Mouse (Mus musculus): ENCODE measurements around the gene Sox6.
"Not testable (repeated sequence)": the region's sequence is repeated elsewhere in the genome, so short reads cannot be mapped to it uniquely, and the experiment has no call there.

Gene Sox6

DNA sequence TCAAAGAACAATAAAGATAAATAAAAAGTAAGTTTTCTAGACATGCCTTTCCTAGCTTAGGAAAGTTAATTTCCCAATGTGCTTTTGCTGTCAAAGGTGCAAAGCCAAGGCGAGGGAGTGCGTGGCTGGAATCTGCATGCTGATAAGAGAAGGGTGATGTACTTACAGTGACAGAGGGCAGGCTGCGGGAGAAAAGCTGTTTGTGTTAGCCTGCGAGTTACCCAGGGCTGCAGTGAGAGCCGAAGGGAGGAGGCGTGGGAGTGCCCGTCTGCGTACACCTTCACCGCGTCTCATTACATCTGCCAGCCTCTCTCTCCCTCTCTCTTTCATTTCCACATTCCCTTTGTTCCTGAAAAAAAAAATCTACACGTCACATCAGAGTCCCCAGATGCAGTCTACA lies at the start of gene Sox6:
Gene Sox6 (minus strand): TSS at position 286 of the 400 bp plus-strand sequence.
- DNase-seq (ENCODE audit: low spot score in 2 of 2), result no peak

DNA sequence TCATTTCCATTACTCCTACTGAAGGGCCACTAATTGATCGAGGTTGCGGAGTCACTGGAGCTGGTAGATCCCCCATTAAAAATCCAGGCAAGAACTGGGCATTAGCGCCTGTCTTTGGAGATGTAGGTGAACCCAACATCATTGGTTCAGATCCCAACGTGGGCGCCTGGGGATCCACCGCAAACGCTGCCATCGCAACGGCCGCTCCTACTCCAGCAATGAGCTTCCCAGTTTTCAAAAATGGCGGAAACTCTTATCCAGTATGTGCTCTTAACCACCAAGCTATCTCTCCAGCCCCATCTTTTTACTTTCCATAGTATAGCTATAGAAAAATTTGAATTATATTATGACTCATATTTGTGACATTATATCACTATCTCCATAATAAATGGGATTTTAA lies 45.8 kb upstream of the Sox6 start, which contains the start of gene Gm4353:
Gene Gm4353 (minus strand): TSS at position 270 of the 400 bp plus-strand sequence.
- not testable (repeated sequence) for DNase-seq (ENCODE audit: low spot score in 2 of 2)

DNA sequence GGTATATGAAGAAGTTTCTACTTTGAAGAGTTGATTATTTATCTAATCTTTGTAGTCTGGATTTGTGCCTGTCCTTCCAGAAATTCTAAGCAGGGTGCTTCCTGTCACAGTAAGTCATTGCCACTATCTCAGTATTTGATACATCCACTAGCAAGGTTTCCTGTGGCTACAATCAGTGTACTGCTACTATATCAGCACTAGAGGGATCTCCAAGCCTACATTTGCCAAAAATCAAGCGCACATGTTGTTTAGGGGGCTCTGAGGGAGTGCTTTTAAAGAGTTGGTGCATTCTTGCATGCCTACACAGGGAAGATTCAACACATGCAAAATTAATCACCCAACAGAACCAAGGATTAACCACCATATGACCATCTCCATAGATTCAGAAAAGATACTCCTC lies 22.1 kb upstream of the Sox6 start:
- no peak for DNase-seq (ENCODE audit: low spot score in 2 of 2)

DNA sequence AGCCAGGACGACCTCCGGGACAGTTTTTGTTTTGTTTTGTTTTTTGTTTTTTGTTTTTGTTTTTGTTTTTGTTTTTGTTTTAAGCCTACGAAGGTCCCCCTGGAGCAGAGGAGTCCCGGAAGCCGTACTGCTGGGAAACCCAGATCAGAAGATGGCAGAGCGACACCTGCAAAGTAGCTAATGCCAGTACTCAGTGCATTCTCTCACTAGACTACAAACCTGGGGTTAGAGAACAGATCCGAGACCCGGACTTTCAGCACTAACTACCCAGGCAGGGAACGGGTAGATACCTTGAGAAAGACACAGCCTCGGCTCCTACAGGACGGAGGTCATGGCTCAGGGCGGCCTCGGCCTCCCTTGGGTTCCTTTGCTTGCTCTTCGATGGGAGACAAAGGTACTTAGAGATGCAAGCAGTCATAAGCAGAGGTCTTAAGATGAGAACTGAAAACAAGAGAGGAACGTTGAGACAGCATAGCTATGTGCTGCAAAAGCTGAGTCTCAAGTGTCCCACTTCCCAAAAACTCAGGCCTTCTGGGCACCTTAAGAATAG lies 1.9 kb upstream of the Sox6 start:
- DNase-seq (ENCODE audit: low spot score in 2 of 2), result no peak

DNA sequence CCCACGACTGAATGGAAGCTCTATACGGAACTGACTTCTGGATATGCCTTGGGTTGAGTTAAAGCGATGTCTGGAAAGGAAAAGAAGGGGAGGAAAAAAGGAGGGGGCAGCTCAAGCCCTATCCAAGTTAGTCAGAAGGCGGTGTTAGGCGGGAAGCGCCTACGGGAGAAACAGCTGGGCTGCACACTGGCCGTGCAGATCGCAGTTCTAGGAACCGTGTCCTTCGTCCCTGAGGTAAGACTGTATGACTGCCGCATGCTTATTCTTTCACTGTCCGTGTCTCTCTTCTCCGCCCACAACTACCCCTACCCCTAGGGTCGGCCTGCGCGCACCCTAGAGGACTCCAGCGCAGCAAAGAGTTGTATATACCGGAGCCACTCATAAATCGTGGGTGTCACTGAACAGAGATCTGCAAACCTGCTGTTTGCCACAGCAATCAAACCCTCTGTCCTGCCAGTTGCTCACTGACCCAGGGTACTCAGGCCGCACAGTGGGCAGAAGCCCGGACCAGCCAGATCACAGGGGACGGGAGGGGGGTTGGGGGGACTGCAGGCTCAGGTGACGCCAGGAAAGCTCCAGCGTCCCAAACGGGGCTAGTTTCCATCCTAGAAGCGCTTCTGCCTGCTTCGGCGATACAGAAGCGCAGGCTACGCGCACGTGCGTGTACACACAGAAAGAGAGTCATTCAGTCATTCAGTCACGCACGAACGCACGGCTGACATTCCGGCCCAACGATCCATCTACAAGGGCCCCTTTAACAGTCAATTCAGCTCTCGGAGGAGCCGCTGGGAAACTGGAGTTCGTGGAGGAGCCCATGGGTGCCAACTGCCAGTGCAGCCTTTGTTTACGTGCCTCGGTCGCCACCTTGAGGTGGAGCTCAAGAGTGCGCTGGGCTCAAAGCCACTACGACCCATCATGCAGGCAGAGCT lies 1.2 kb upstream of the Sox6 start:
- DNase-seq (ENCODE audit: low spot score in 2 of 2), result peak; percentile 54 to 61

DNA sequence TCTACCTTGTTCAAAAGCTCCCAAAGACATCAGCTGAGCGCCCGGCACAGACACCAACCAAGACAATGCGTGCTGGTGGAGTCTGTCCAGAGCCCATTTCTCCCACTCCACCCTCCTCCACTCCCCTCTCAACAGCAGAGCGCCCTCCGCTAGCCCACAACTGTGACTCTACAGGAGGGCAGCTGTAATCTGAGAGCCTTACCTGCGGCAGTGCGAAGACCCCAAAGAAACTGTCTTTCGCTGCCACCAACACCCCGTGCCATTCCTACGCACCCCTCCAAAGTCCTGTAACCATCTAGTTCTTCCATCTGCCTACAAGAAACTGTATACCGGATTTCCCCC lies 571 bp upstream of the Sox6 start, which contains the start of gene 1110004F10Rik:
Gene 1110004F10Rik (plus strand): TSS at position 202 of the 342 bp plus-strand sequence.
- DNase-seq (ENCODE audit: low spot score in 2 of 2), result no peak

DNA sequence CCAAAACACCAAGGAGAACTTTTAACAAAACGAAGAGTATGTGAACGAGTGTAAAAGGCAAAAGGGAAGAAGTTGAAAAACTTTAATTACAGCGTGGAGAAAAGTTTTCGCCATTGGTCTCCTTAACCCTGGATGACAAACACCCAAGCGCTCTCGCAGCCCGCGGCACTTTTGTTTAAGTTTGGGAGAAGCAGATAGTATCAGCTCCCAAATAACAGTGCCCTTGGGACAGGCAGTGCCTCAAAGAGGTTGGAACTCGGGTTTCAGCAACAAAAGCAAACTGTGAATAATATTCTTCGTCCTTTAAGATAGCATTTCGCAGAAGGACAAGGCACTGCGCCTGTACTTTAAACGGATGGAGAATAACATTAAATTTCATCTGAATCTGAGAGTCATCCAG lies 572 bp downstream of the Sox6 start:
- DNase-seq (ENCODE audit: low spot score in 2 of 2), result no peak

DNA sequence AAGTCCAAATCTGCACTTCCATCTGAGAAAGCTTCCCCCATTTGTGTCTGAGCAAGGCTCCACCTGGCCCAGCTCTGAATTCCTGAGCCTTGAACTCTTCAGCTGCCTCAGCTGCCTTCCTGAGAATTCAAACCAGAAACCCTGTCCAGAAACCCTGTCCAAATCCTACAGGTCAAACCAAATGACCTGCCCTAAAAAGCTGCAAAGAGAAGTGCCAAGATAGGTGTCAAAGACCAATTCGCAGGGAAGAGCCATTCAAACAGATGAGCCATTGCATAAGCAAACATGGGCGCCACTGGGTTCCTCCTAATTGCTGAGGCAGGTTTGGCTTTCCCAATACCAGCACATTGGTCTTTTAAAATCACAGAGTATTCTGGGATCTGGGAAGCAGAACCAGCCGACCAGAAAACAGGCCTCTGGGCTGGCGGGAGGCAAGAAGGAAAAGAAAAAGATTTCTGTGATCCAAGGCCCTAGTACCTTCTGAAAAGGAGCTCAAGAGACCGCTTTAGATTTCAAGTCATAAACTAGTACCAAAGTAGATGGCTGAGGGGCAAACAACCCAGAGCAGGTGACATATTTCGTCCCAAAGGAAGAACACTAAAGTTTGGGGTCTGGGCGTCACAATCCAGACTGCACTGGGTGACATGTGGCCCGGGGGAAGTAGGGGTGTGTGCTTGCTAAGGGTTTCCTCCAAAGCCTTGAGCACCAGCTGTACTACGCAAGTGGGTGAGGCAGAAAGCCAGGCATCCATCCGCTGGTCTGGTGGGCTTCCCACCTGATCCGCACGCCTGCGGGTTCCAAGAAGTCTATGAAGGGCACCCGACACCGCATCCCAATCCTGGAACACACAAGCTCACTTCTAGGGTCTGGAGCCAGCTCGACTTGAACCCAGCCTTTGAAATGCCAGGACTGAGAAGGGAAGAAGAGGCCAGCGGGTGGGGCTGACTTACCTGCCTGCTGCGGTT lies 1.7 kb downstream of the Sox6 start:
- DNase-seq (ENCODE audit: low spot score in 2 of 2), result no peak

DNA sequence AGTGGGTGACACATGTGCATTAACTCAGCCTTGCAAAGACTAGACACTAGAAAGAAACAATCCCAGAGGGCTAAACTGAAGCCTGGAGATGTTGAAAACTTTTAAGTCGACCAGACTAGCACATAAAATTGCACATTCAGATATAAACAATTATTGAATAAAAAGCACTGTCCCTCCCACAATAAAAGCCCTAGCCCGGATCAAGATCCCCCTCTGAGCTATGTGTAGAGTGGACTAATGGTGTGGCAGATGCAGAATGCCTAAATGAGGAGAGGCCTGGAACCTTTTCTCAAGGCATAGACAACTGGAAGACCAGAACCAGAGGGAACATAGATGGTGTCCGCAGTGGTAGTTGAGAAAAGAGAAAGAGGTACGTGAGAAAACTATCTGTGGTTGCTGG lies 3.1 kb downstream of the Sox6 start:
- DNase-seq (ENCODE audit: low spot score in 2 of 2), result no peak

DNA sequence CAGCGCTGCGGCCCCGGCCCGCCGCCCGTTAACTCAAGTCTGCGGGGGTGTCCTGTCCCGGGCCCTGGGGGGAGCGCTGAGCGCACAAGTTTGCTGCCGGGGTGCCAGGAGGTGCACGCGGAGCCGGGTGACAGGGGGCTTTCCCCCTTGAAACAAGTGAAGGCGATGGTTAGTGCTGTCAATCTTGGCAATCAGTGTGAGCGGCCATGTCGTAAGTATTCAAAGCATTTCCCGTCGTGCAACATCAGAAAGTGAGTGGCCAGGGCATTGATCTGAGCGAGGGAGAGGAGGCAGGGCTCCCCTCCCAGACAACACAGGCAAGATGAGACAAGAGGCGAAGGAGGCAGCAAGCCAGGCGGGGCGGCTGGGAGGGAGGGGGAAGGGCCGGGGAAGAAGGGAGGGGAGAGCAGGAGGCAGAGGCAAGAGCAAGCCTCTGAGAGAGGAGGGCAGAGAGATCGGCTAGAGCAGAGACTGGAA lies 4.3 kb downstream of the Sox6 start:
- DNase-seq (ENCODE audit: low spot score in 2 of 2), result no peak

DNA sequence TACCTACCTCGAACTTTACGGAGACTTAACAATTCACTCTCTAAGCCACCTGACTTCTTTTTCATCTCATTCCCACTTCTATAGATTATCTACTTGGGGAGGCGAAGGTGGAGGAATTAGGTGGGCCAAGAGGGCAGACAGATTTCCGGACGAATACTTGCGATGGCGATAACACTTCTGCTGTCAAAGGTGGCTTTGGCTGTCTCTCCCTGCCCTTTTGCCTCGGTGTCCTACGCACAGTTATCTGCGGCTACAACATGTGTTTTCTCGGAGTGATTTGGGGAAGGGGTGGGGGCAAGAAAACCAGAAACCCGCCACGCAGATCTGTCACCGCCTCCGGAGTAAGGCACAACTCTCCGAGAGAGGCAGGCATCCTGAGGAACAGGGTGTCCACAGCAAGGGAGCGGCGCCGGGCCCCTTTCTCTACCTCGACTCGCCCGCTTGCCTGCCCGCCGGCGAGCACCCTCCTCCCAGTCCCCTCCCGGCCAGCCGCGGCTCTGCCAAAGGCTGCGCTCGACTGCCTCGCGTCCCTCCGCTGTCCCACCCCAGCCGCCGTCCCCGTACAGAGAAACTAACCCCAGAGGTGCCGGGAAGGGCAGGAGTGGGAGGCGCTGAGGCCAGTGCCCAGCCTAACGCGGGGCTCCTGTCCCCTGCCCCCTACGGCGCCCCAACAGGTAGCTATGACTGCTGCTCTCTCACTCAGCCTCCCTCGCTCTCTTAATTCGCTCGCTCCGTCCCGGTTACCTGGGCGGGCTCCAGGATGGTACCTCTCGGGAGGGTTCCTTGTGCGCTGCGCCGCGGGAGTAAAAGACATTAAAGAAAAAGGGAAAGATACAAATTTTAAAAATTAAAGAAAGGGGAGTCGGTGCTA lies 5.0 kb downstream of the Sox6 start:
- peak; percentile 9 to 17 for DNase-seq (ENCODE audit: low spot score in 2 of 2)

DNA sequence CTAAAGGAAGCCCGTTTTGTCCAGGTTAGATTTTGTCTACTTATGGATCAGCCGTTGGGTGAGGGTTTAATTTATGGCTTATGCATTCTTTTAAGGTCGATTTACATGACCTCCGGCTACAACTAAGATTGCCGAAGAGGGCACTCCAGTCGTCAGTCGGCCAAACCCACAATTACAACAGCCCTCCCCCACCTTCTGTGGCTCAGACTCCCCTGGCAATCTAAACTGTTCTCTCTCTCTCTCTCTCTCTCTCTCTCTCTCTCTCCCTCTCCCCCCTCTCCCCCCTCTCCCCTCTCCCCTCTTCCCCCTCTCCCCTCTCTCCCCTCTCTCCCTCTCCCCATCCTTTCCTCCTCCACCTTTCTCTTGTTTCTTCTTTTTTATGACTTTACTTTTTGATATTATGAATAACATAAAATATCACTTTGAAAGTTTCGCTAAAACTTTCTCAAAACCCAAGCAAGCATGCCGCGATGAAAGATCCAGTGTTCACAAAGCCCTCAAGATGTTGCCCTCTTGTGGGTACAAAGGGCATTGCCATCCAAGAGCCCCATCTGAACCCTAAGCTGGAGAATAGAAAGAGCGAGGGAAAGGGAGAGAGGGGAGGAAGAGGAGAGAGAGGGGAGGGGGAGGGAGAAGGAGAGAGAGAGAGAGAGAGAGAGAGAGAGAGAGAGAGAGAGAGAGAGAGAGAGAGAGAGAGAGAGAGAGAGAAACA lies 5.8 kb downstream of the Sox6 start:
- DNase-seq (ENCODE audit: low spot score in 2 of 2), result peak; percentile 41 to 68

DNA sequence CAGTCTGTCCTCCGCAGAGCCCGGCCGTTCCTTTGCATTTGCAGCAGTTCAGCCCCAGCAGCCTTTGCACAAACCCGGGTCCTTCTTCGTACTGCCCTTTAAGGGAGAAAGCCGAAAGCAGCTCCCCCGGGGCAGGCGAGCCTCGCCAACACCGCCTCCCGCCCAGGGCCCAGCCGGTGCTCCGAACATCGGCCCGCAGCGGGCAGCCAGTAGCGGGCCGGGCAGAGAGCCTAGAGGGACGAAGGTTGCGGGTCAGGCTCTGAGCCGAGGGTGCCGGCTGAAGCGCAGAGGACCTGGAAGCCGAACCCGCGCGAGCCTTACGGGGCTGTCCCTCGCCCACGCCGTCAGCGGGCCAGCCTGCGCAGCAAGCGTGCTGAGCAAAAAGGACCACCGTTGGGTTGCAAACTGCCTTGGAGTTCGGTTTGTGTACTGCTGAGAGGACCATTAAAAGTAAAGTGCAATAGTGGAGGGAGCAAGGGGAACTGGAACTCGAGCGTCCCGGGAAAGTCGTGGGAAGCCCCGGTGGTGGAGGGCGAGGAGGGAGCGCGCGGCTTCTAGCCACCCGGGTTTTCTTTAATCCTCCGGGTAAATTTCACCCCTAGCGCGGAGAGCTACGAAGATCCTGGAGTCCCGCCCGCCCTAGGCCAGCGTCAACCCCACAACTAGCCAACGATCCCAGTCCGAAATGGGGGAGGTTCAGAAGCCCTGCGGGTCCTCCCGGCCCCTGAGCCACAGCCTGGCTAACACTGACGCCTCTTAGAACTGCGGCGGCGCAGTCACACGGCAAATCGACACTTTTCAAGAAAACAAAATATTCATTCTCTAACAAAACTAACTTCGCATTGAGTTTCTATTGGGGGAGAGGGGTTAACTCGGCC lies 6.6 kb downstream of the Sox6 start:
- DNase-seq (ENCODE audit: low spot score in 2 of 2), result peak; percentile 17 to 33

DNA sequence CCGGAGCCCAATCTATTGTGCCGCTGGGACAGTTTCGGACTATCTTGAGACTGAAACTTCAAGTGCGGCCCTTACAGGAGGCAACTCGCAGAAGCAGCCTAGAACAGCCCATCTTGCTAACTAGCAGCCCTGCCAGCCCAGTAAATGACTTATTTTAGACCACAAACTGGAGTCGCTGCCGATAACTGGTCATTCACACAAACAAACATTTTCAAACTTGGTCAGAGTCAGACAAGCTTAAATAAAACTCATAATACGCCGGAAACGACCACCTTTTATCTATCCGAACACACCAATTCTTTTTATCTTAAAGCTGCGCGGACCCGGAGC lies 7.2 kb downstream of the Sox6 start:
- no peak for DNase-seq (ENCODE audit: low spot score in 2 of 2)

DNA sequence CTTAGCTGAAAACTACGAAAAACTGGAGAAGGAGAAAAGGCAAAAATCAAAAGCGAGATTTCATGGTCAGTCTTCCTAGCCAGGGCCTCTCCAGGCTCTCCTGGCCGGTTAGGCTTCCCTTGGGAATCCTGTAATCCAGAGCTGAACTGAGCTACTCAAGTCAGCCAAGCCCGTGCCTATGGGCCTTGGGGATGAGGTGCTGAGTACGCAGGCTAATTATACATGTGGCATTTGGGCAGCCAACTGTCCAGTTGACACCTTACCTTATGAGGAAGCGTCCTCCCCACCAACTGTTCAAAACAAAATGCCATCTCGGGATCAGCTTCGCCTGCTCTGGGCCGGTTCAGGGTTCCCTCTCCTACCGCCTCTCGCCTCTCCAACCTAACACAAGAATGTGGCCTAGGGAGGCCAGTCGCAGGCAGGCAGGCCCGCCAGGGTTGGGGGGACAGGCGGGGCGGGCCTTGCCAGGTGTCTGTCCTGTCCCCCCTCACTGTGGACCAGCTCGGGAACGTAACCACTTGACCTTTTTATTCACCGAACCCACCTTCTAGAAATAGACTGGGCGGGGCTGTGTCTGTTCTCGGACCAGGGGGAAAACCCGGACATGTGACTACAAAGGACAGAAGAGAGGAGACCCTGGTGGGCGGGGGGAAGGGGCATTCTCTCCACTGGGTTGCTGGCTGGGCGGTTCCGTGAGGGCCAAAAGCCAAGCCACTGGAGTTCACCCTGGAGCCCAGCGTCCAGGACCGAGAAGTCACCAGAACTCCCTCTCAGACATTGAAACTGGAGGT lies 7.8 kb downstream of the Sox6 start:
- DNase-seq (ENCODE audit: low spot score in 2 of 2), result no peak

DNA sequence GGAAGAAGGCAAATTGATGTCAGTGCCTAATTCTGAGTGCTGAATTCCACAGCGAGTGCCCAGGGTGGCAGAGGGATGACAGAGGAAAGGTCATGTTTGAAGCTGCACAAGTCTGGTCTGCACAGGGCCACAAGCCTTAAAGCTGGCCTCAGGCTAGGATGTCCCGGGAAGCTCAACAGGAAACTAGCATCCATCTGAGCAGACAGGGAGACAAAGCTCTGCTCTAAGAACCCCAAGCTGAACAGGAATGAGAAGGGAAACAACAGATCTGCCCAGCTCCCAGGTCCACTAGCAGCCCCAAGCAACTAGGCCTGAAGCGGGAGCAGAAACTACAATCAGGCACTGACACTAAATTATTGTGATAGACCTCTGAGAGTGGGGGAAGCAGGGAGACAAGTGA lies 8.6 kb downstream of the Sox6 start:
- no peak for DNase-seq (ENCODE audit: low spot score in 2 of 2)

DNA sequence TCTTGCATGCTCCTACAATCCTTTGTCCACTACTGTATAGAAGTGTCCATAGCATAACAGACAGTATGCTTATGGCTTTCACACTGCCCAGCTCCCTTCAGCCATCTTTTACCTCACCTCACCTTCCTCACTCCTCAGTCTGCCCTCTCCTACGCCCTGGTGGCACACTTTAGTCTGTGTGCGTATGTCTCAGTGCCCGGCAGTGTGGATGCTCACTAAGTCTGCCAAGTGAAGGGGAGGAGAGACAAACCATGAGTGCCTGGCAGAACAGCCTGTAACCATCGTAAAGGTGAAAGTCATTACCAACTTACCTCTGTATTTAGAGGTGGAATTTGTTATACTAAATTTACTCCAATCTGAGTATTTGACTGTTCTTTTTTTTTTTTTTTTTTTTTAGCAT lies 35.9 kb downstream of the Sox6 start:
- DNase-seq (ENCODE audit: low spot score in 2 of 2), result no peak

DNA sequence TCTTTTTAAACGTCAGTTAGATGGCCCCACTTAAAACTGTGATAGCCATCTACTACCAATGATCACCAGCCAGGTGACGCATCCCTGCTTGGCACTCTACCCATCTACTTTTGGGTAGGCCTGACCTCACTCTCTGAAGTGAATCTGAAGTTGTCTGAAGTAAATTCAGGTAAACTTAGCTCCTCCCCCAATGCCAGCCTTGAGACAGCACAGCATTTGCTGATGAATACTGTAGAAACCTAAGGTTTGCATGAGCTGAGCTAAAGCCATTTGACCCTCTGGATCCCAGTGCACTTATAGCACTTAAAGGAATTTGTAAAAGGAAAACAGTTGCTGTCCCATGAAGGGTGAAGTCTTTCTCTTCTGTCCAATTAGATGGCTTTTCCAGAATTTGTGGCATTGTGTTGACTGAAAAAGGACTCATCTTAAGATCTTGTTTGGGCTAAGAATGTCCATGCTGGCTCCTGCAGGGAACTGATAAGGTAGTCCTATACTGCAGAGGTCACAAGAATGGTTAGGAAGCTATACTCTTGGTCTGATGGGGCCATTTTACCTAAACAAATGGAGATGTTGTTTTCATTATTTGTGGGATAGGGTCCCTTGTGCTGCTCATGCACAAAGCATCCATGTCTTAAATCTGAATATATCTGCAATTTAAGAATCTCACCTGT lies 50.4 kb downstream of the Sox6 start:
- no peak for DNase-seq (ENCODE audit: low spot score in 2 of 2)
